Comparison of ENCODE assay signal across 23 mouse cellular contexts in genomic region chr2:180485306-180485705, GRCm38 (mm10). TPM values are rescaled to one million over a fixed set of nuclear protein-coding genes. Genes with fewer than 3 reads are reported as not detected.
A peak's percentile ranks its signal among the peaks of the same experiment; 100 is the strongest.
DNase-seq lines count a peak whose midpoint lies in the region; ATAC-seq lines count a peak whose summit lies in the region.
"Had no signal": no experiment of that assay in that cellular context is flagged by ENCODE, and none has a peak within 500 bp of the region (broad histone marks: within the 10 kb centered on the region; RNA-seq: fewer than 3 reads in every experiment).

No protein-coding gene starts in this region.

- 0 out of 2 replicates have a peak, but pooled peaks have one; percentile 10 for ATAC-seq in kidney, embryonic 14.5 days (ENCODE audit: low FRiP score, low TSS enrichment)
- no peak for ATAC-seq in forebrain, embryonic 12.5 days (ENCODE audit: low FRiP score)
- ATAC-seq in hindbrain, embryonic 15.5 days (ENCODE audit: low FRiP score, low read depth): peak; percentile 50; the same call in 1 of the 2 replicates
- no peak for ATAC-seq in midbrain, embryonic 16.5 days
- ATAC-seq: intestine, postnatal 0 days had no signal

- WGBS in kidney, embryonic 14.5 days: 50% methylated on average over 3 of the region's 3 CpGs
- WGBS in forebrain, embryonic 12.5 days: 37% methylated on average over 3 of the region's 3 CpGs
- 11% methylated on average over 3 of the region's 3 CpGs for WGBS in hindbrain, embryonic 15.5 days
- WGBS in midbrain, embryonic 16.5 days: 12% methylated on average over 3 of the region's 3 CpGs

- H3K4me3 ChIP-seq in kidney, embryonic 14.5 days (ENCODE audit: low read length): no peak overlapping the region
- no peak overlapping the region for H3K4me3 ChIP-seq in forebrain, embryonic 12.5 days (replicated peaks)
- H3K4me3 ChIP-seq in hindbrain, embryonic 15.5 days: no peak overlapping the region
- H3K4me3 ChIP-seq in midbrain, embryonic 16.5 days (ENCODE audit: low read depth, low read length): no peak overlapping the region
- H3K4me3 ChIP-seq: erythroblast, embryonic 14.5 days; heart, embryonic 13.5 days; liver, embryonic 15.5 days; myocyte; stomach, embryonic 15.5 days had no signal

- peaks cover 14% of the 10 kb centered on the region; the same call in 1 of the 2 replicates for H3K4me1 ChIP-seq in kidney, embryonic 14.5 days (ENCODE audit: control insufficient read depth, insufficient read depth, low read length)
- peaks cover 51% of the 10 kb centered on the region for H3K4me1 ChIP-seq in forebrain, embryonic 12.5 days
- peaks cover 34% of the 10 kb centered on the region for H3K4me1 ChIP-seq in hindbrain, embryonic 15.5 days (replicated peaks)
- peaks cover 24% of the 10 kb centered on the region for H3K4me1 ChIP-seq in midbrain, embryonic 16.5 days (ENCODE audit: control insufficient read depth, insufficient read depth, low read length)
- H3K4me1 ChIP-seq: liver, embryonic 15.5 days; stomach, embryonic 15.5 days had no signal

- H3K27ac ChIP-seq in kidney, embryonic 14.5 days (ENCODE audit: low read depth, low read length): peak overlapping the region; percentile 30; the same call in 1 of the 2 replicates
- peak overlapping the region; percentile 44 for H3K27ac ChIP-seq in forebrain, embryonic 12.5 days
- peak overlapping the region; percentile 58 for H3K27ac ChIP-seq in hindbrain, embryonic 15.5 days (replicated peaks)
- H3K27ac ChIP-seq in midbrain, embryonic 16.5 days (ENCODE audit: low read length): peak overlapping the region; percentile 38; the same call in 1 of the 2 replicates
- H3K27ac ChIP-seq: heart, embryonic 13.5 days; liver, embryonic 15.5 days; stomach, embryonic 15.5 days had no signal

- no peak for DNase-seq in kidney, postnatal 10 days
- DNase-seq in heart, adult 18-20 months: no peak
- DNase-seq in testis, postnatal 14 days (ENCODE audit: low spot score): no peak
- DNase-seq: adrenal gland, postnatal 10 days; cerebellum, adult 11-12 months; cerebellum, postnatal 36 days; heart, postnatal 4 days; kidney, postnatal 36 days; lung, postnatal 10 days; right cerebral cortex, adult 18-20 months; thymus, postnatal 25 days had no signal

- no peak overlapping the region for H3K9ac ChIP-seq in kidney, embryonic 14.5 days (ENCODE audit: low read depth, low read length)
- no peak overlapping the region for H3K9ac ChIP-seq in forebrain, embryonic 12.5 days
- no peak overlapping the region for H3K9ac ChIP-seq in hindbrain, embryonic 15.5 days
- H3K9ac ChIP-seq in midbrain, embryonic 16.5 days (ENCODE audit: low read depth, low read length): no peak overlapping the region
- H3K9ac ChIP-seq: heart, embryonic 13.5 days; liver, embryonic 15.5 days; stomach, embryonic 15.5 days had no signal

- H3K4me2 ChIP-seq in kidney, embryonic 14.5 days (replicated peaks; ENCODE audit: low read depth, low read length): no peak overlapping the region
- H3K4me2 ChIP-seq in forebrain, embryonic 12.5 days: no peak overlapping the region
- no peak overlapping the region for H3K4me2 ChIP-seq in hindbrain, embryonic 15.5 days
- no peak overlapping the region for H3K4me2 ChIP-seq in midbrain, embryonic 16.5 days (ENCODE audit: low read length)
- H3K4me2 ChIP-seq: heart, embryonic 13.5 days; liver, embryonic 15.5 days; stomach, embryonic 15.5 days had no signal

- H3K36me3 ChIP-seq in kidney, embryonic 14.5 days (ENCODE audit: control insufficient read depth, insufficient read depth, low read length): no peaks in the 10 kb centered on the region
- H3K36me3 ChIP-seq in forebrain, embryonic 12.5 days (replicated peaks): no peaks in the 10 kb centered on the region
- no peaks in the 10 kb centered on the region for H3K36me3 ChIP-seq in hindbrain, embryonic 15.5 days
- no peaks in the 10 kb centered on the region for H3K36me3 ChIP-seq in midbrain, embryonic 16.5 days (ENCODE audit: control insufficient read depth, insufficient read depth, low read length)
- H3K36me3 ChIP-seq: heart, embryonic 13.5 days; liver, embryonic 15.5 days; stomach, embryonic 15.5 days had no signal

- H3K9me3 ChIP-seq in kidney, embryonic 14.5 days (ENCODE audit: control insufficient read depth, low read length): no peaks in the 10 kb centered on the region
- no peaks in the 10 kb centered on the region for H3K9me3 ChIP-seq in forebrain, embryonic 12.5 days
- no peaks in the 10 kb centered on the region for H3K9me3 ChIP-seq in hindbrain, embryonic 15.5 days
- no peaks in the 10 kb centered on the region for H3K9me3 ChIP-seq in midbrain, embryonic 16.5 days (replicated peaks; ENCODE audit: control insufficient read depth, low read length, poor library complexity, severe bottlenecking)
- H3K9me3 ChIP-seq: liver, embryonic 15.5 days; stomach, embryonic 15.5 days had no signal

- no peaks in the 10 kb centered on the region; the same call in 1 of the 2 replicates for H3K27me3 ChIP-seq in kidney, embryonic 14.5 days (ENCODE audit: control insufficient read depth, insufficient read depth, low read length)
- H3K27me3 ChIP-seq in forebrain, embryonic 12.5 days: peaks cover 26% of the 10 kb centered on the region
- peaks cover 5% of the 10 kb centered on the region; the same call in 1 of the 2 replicates for H3K27me3 ChIP-seq in hindbrain, embryonic 15.5 days
- H3K27me3 ChIP-seq in midbrain, embryonic 16.5 days (ENCODE audit: control insufficient read depth, insufficient read depth, low read depth, low read length): no peaks in the 10 kb centered on the region; the same call in 1 of the 2 replicates

RNA-seq across cellular contexts. Expression of gene Ntsr1, which starts 14.5 kb away (rescaled TPM):
- polyA plus RNA-seq in kidney, embryonic 14.5 days (2014; fragmentation: Nextera tagmentation; extraction: Ambion mirVana): 6.3 and 12.4 TPM in 2 replicates
- polyA plus RNA-seq in forebrain, embryonic 12.5 days (2016; fragmentation: Nextera tagmentation; extraction: Ambion mirVana): 0.55 and 0.67 TPM in 2 replicates
- 2.7 and 2.8 TPM in 2 replicates for polyA plus RNA-seq in hindbrain, embryonic 15.5 days (2015; fragmentation: Nextera tagmentation; extraction: Ambion mirVana)
- 2.7 and 3.3 TPM in 2 replicates for polyA plus RNA-seq in midbrain, embryonic 16.5 days (2015; fragmentation: Nextera tagmentation; extraction: Ambion mirVana)
- not detected for total RNA-seq in heart, adult 18-20 months (2021)
- total RNA-seq: megakaryocyte, adult 5-6 weeks had no signal
- polyA plus RNA-seq: erythroblast, embryonic 14.5 days; myocyte; spleen, adult 2 months had no signal

RNA-seq across cellular contexts. Expression of gene Slco4a1, which starts 29.3 kb away (rescaled TPM):
- 1.1 and 1.9 TPM in 2 replicates for polyA plus RNA-seq in kidney, embryonic 14.5 days (2014; fragmentation: Nextera tagmentation; extraction: Ambion mirVana)
- 4.0 and 4.1 TPM in 2 replicates for polyA plus RNA-seq in forebrain, embryonic 12.5 days (2016; fragmentation: Nextera tagmentation; extraction: Ambion mirVana)
- polyA plus RNA-seq in hindbrain, embryonic 15.5 days (2015; fragmentation: Nextera tagmentation; extraction: Ambion mirVana): 1.9 and 2.2 TPM in 2 replicates
- 1.7 and 2.4 TPM in 2 replicates for polyA plus RNA-seq in midbrain, embryonic 16.5 days (2015; fragmentation: Nextera tagmentation; extraction: Ambion mirVana)
- under 1 TPM in 1 of 2 experiments, not detected in 1; 0.23 TPM for total RNA-seq in heart, adult 18-20 months (2021)

Comparison
In these comparisons a context has a peak if more than half of its experiments do, and no peak if none do; other contexts are left out.
1. ATAC-seq: peak in kidney, embryonic 14.5 days (single experiment) and hindbrain, embryonic 15.5 days (single experiment); none in forebrain, embryonic 12.5 days (single experiment) and midbrain, embryonic 16.5 days (single experiment).
2. Peak in every context shown above with its lines, with median percentiles within 50 percentile points of each other: H3K27ac ChIP-seq.